Mouse (Mus musculus): Measurements from ENCODE around the gene Hsd11b2. TPM values are rescaled to one million over a fixed set of nuclear protein-coding genes. Genes with fewer than 3 reads are reported as not detected.

Gene Hsd11b2
- polyA plus RNA-seq, 1 experiment from 2014 or later = 2.8 TPM

- Histone ChIP-seq H3K36me3 (ENCODE audit: control insufficient read depth, insufficient read depth, low read length) (peaks cover 7% of the 10 kb centered on the region; the same call in 1 of the 2 replicates), H3K9ac (ENCODE audit: low read length) (peak within 1 kb of the TSS; percentile 50), H3K4me3 (ENCODE audit: low read depth, low read length) (peak within 1 kb of the TSS; percentile 36), H3K27me3 (ENCODE audit: control insufficient read depth, insufficient read depth, low read length) (no peaks in the 10 kb centered on the region), H3K27ac (replicated peaks) (peak within 1 kb of the TSS; percentile 30), H3K4me2 (replicated peaks; ENCODE audit: low read depth) (peak within 1 kb of the TSS; percentile 56), H3K9me3 (ENCODE audit: control insufficient read depth, low read length) (no peaks in the 10 kb centered on the region), H3K4me1 (replicated peaks; ENCODE audit: control insufficient read depth, insufficient read depth) (peaks cover 2% of the 10 kb centered on the region; the same call in 1 of the 2 replicates)
- DNase-seq (ENCODE audit: low spot score) = peak; percentile 97
- peak; percentile 95 for ATAC-seq (ENCODE audit: low FRiP score, low TSS enrichment)
- TF ChIP-seq EP300 (optimal IDR thresholded peaks at IDR 0.05) = no peak
- TF ChIP-seq CTCF (IDR thresholded peaks at IDR 0.05; ENCODE audit: low read depth) = peak; percentile 77
- WGBS = 9% methylated on average over 25 of the region's 25 CpGs
These were observed 47.1 kb upstream of the Hsd11b2 start, which contains the start of gene Tppp3 for GRCm38 (mm10) chr8:105471314-105472015. Tppp3 (minus strand) TSS chr8:105471526.

- Histone ChIP-seq H3K9ac (ENCODE audit: low read length) (no peak overlapping the region), H3K4me3 (ENCODE audit: low read depth, low read length) (no peak overlapping the region), H3K4me1 (replicated peaks; ENCODE audit: control insufficient read depth, insufficient read depth) (peaks cover 2% of the 10 kb centered on the region; the same call in 1 of the 2 replicates), H3K9me3 (ENCODE audit: control insufficient read depth, low read length) (no peaks in the 10 kb centered on the region), H3K36me3 (ENCODE audit: control insufficient read depth, insufficient read depth, low read length) (peaks cover 6% of the 10 kb centered on the region; the same call in 1 of the 2 replicates), H3K4me2 (replicated peaks; ENCODE audit: low read depth) (no peak overlapping the region), H3K27me3 (ENCODE audit: control insufficient read depth, insufficient read depth, low read length) (no peaks in the 10 kb centered on the region), H3K27ac (replicated peaks) (no peak overlapping the region)
- no peak for ATAC-seq (ENCODE audit: low FRiP score, low TSS enrichment)
- TF ChIP-seq EP300 (optimal IDR thresholded peaks at IDR 0.05) (no peak), CTCF (IDR thresholded peaks at IDR 0.05; ENCODE audit: low read depth) (no peak)
- WGBS = 68% methylated on average over 23 of the region's 23 CpGs
- peak; percentile 16 for DNase-seq (ENCODE audit: low spot score)
These were observed 46.1 kb upstream of the Hsd11b2 start for GRCm38 (mm10) chr8:105472414-105472932.

GRCm38 (mm10) chr8:105472983-105473382 lies 45.6 kb upstream of the Hsd11b2 start:
- H3K36me3 ChIP-seq (ENCODE audit: control insufficient read depth, insufficient read depth, low read length) = 0 out of 2 replicates have a peak, but pooled peaks cover 3% of the 10 kb centered on the region
- H3K9me3 ChIP-seq (ENCODE audit: control insufficient read depth, low read length) = no peaks in the 10 kb centered on the region
- no peak for DNase-seq (ENCODE audit: low spot score)
- no peaks in the 10 kb centered on the region for H3K27me3 ChIP-seq (ENCODE audit: control insufficient read depth, insufficient read depth, low read length)
- peaks cover 2% of the 10 kb centered on the region; the same call in 1 of the 2 replicates for H3K4me1 ChIP-seq (replicated peaks; ENCODE audit: control insufficient read depth, insufficient read depth)
- no peak overlapping the region; the same call in 1 of the 2 replicates for H3K27ac ChIP-seq (replicated peaks)
- no peak overlapping the region for H3K9ac ChIP-seq (ENCODE audit: low read length)
- no peak overlapping the region for H3K4me3 ChIP-seq (ENCODE audit: low read depth, low read length)
- H3K4me2 ChIP-seq (replicated peaks; ENCODE audit: low read depth) = no peak overlapping the region
- no peak for TF ChIP-seq EP300 (optimal IDR thresholded peaks at IDR 0.05)
- TF ChIP-seq CTCF (IDR thresholded peaks at IDR 0.05; ENCODE audit: low read depth) = no peak
- no peak for ATAC-seq (ENCODE audit: low FRiP score, low TSS enrichment)
- 78% methylated on average over 9 of the region's 9 CpGs for WGBS

- DNase-seq (ENCODE audit: low spot score) = peak; percentile 84
- H3K4me3 ChIP-seq (ENCODE audit: low read depth, low read length) = no peak overlapping the region
- H3K27ac ChIP-seq (replicated peaks) = peak overlapping the region; percentile 75
- TF ChIP-seq CTCF (IDR thresholded peaks at IDR 0.05; ENCODE audit: low read depth) (no peak), EP300 (optimal IDR thresholded peaks at IDR 0.05) (no peak)
- H3K9me3 ChIP-seq (ENCODE audit: control insufficient read depth, low read length) = no peaks in the 10 kb centered on the region
- peaks cover 8% of the 10 kb centered on the region; the same call in 1 of the 2 replicates for H3K36me3 ChIP-seq (ENCODE audit: control insufficient read depth, insufficient read depth, low read length)
- H3K9ac ChIP-seq (ENCODE audit: low read length) = no peak overlapping the region
- peak; percentile 52 for ATAC-seq (ENCODE audit: low FRiP score, low TSS enrichment)
- H3K4me2 ChIP-seq (replicated peaks; ENCODE audit: low read depth) = 0 out of 2 replicates have a peak overlapping the region, but pooled peaks have one; percentile 11
- WGBS = 33% methylated on average over 17 of the region's 17 CpGs
- peaks cover 2% of the 10 kb centered on the region; the same call in 1 of the 2 replicates for H3K4me1 ChIP-seq (replicated peaks; ENCODE audit: control insufficient read depth, insufficient read depth)
- no peaks in the 10 kb centered on the region for H3K27me3 ChIP-seq (ENCODE audit: control insufficient read depth, insufficient read depth, low read length)
These were observed 44.5 kb upstream of the Hsd11b2 start for GRCm38 (mm10) chr8:105473816-105474606.

- Histone ChIP-seq H3K27ac (replicated peaks) (peak overlapping the region; percentile 19), H3K4me2 (replicated peaks; ENCODE audit: low read depth) (0 out of 2 replicates have a peak overlapping the region, but pooled peaks have one; percentile 1)
These were observed 43.9 kb upstream of the Hsd11b2 start for GRCm38 (mm10) chr8:105474680-105475079.

More at GRCm38 (mm10) chr8:105474680-105475079, 43.9 kb upstream of the Hsd11b2 start:
- H3K4me1 ChIP-seq (replicated peaks; ENCODE audit: control insufficient read depth, insufficient read depth) = peaks cover 2% of the 10 kb centered on the region; the same call in 1 of the 2 replicates
- ATAC-seq (ENCODE audit: low FRiP score, low TSS enrichment) (no peak), DNase-seq (ENCODE audit: low spot score) (no peak)
- TF ChIP-seq EP300 (optimal IDR thresholded peaks at IDR 0.05) (no peak), CTCF (IDR thresholded peaks at IDR 0.05; ENCODE audit: low read depth) (no peak)
- WGBS = 20% methylated on average over 5 of the region's 5 CpGs
- H3K9ac ChIP-seq (ENCODE audit: low read length) = no peak overlapping the region
- H3K9me3 ChIP-seq (ENCODE audit: control insufficient read depth, low read length) = no peaks in the 10 kb centered on the region
- H3K4me3 ChIP-seq (ENCODE audit: low read depth, low read length) = no peak overlapping the region
- H3K27me3 ChIP-seq (ENCODE audit: control insufficient read depth, insufficient read depth, low read length) = no peaks in the 10 kb centered on the region
- peaks cover 10% of the 10 kb centered on the region for H3K36me3 ChIP-seq (ENCODE audit: control insufficient read depth, insufficient read depth, low read length)
